Mouse (Mus musculus) limb, embryonic 12.5 days (tissue): ENCODE measurements around the gene Vwa8. TPM values are rescaled to one million over a fixed set of nuclear protein-coding genes. Genes with fewer than 3 reads are reported as not detected.
A peak's percentile ranks its signal among the peaks of the same experiment; 100 is the strongest.
"Not testable (repeated sequence)": the region's sequence is repeated elsewhere in the genome, so short reads cannot be mapped to it uniquely, and the experiment has no call there.

Experiments used
- ATAC-seq: fragments of 200-750 bp; cut with Nextera tagmentation; 2 replicates; pipeline ENCODE4 v1.8.0; 2017; ENCODE audit warnings: low read depth, moderate TSS enrichment; ENCODE audit not compliant: insufficient number of reproducible peaks, insufficient read depth, low FRiP score, low TSS enrichment
- H3K27ac ChIP-seq: fragments of 300-500 bp; sonication (generic); 2 replicates; pipeline ENCODE4 v1.5.1; 2016; ENCODE audit warnings: mild to moderate bottlenecking, moderate library complexity
- H3K27me3 ChIP-seq: fragments of 300-500 bp; sonication (generic); 2 replicates; pipeline ENCODE4 v1.6.1; 2016; ENCODE audit warnings: mild to moderate bottlenecking, moderate library complexity
- H3K36me3 ChIP-seq: fragments of 300-500 bp; sonication (generic); 2 replicates; pipeline ENCODE4 v1.6.1; 2016; ENCODE audit warnings: mild to moderate bottlenecking, moderate library complexity
- H3K4me1 ChIP-seq: fragments of 300-500 bp; sonication (generic); replicated peaks from 2 replicates; pipeline ENCODE4 v1.6.1; 2016
- H3K4me2 ChIP-seq: fragments of 300-500 bp; sonication (generic); 2 replicates; pipeline ENCODE4 v1.6.1; 2016; ENCODE audit warnings: mild to moderate bottlenecking, moderate library complexity
- H3K4me3 ChIP-seq: fragments of 300-500 bp; sonication (generic); replicated peaks from 2 replicates; pipeline ENCODE4 v1.5.1; 2016; ENCODE audit warnings: mild to moderate bottlenecking
- H3K9ac ChIP-seq: fragments of 300-500 bp; sonication (generic); replicated peaks from 2 replicates; pipeline ENCODE4 v1.6.1; 2016; ENCODE audit warnings: mild to moderate bottlenecking, moderate library complexity
- H3K9me3 ChIP-seq: fragments of 300-500 bp; sonication (generic); 2 replicates; pipeline ENCODE4 v1.6.1; 2016; ENCODE audit warnings: mild to moderate bottlenecking, moderate library complexity
- WGBS: fragments of 180-500 bp; shearing (Covaris S2); methylation state at CpG from one replicate; pipeline ENCODE4 v1.1.7; 2016; 5-methylcytosine and 5-hydroxymethylcytosine counted together
- polyA plus RNA-seq: library from polyadenylated mRNA; unstranded; fragments of >200 nt; fragmentation: Nextera tagmentation; extraction: Ambion mirVana; gene quantifications from 2 replicates; pipeline ENCODE4 v1.2.1, GENCODE M21; 2016

Vwa8 gene
- polyA plus RNA-seq, 1 experiment from 2014 or later: 11.7 TPM

DNA sequence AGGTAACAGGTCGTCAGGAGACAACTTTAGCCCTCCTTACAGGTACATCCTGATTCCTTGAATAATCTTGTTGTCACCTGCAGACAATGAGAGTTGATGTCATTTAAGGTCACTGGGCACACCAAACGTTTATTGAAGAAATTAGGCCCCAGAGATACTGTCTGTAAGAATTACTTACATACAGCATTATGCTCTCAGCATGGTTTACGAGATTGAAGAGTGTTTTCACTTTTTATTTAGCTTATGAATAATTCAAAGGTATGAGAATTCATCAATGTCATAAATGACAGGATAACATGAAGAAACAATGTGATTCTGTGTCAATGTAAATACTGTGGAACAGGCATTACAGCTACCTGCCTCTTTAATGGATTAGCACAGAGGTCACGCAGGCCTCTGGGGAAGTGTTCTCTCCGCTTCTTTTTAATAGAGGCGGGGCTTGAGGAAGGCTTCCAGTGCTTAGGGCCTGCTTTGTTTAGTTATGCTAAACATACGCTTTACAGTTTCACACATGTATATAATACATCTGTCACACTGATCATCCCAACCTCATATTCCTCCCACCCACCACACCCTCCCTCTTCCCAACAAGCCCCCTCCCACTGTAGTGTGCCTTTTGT, 37.2 kb downstream of the Vwa8 start:
- Histone ChIP-seq H3K9ac (no peak overlapping the region), H3K27me3 (no peaks in the 10 kb centered on the region), H3K9me3 (no peaks in the 10 kb centered on the region), H3K27ac (no peak overlapping the region), H3K4me2 (no peak overlapping the region), H3K4me1 (peaks cover 9% of the 10 kb centered on the region; the same call in 1 of the 2 replicates), H3K36me3 (no peaks in the 10 kb centered on the region), H3K4me3 (no peak overlapping the region)
- WGBS: 77% methylated on average over 7 of the region's 7 CpGs
- ATAC-seq: no peak

DNA sequence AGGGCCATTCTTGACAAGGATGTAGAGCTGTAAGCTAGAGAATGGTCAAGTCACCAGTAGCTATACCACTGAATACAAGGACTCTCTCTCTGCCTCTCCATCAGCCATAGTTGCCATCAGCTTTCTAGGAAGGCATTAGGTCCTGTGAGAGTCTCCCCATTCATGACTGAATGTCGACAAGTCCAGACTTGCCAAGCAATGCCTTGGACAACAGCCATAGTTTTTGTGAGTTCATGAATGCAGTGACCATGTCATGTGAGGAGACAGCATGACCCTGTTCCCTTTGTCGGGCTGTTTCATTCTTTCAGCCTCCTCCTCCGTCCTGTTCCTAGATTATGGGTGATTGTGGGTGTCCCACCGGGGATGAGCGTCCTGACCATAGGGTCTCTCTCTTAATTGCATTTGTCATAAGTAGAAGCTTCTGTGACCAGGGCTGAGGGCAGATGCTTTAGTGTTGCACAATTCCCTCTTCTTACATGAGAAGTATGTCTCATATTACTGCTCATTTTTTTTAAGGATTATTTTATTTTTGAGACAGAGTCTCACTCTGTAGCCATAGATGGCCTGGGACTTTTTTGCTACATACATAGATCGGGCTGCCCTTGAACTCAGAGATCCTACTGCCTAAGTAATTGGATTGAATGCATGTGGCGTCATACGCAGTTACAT, 37.8 kb downstream of the Vwa8 start:
- Histone ChIP-seq H3K27ac (no peak overlapping the region), H3K4me3 (no peak overlapping the region), H3K27me3 (no peaks in the 10 kb centered on the region), H3K9ac (no peak overlapping the region), H3K36me3 (no peaks in the 10 kb centered on the region), H3K9me3 (no peaks in the 10 kb centered on the region), H3K4me1 (peaks cover 9% of the 10 kb centered on the region; the same call in 1 of the 2 replicates), H3K4me2 (no peak overlapping the region)
- 94% methylated on average over 8 of the region's 8 CpGs for WGBS
- no peak for ATAC-seq

DNA sequence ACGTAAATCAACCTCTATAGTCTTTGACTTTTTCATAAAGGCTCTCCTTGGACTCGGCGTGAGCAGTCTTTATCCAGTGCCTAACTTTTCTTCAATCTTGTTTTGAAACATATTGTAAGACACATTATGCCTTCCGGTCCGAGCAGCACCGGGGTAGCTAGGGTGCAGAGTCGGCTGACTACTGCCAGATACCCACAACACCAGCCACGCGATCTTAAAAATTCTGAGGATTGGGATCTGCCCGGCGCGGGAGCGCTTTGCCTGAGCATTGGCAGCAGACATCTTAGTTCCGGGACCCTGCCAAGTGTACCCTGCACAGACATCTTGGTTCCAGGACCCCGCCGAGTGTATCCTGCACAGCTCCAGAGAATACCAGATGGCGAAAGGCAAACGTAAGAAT, 38.6 kb downstream of the Vwa8 start:
- H3K4me2 ChIP-seq, H3K9ac ChIP-seq, H3K27ac ChIP-seq, H3K9me3 ChIP-seq, H3K27me3 ChIP-seq, H3K4me1 ChIP-seq, ATAC-seq, H3K36me3 ChIP-seq, H3K4me3 ChIP-seq: not testable (repeated sequence)
- WGBS: 96% methylated on average over 16 of the region's 18 CpGs

DNA sequence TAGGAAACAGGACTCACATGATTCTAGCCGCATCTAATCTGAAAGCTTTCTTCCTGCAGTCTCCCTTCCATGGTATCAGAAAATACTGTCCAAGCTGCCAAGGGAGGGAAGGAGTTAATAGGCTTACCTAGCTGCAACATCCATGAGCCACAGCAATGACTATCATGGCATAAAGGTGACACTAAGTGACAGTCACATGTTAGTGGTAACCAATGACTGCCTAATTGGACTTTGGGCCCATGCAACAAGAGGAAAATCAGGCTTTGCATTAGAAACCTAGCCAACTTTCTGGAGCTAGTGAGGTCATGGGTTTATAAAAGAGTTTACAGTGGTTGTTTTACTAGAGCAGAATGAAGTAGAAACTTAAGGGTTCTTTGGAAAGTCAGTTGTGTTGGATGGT, 46.6 kb downstream of the Vwa8 start:
- no peaks in the 10 kb centered on the region for H3K9me3 ChIP-seq
- ATAC-seq: no peak
- no peak overlapping the region for H3K27ac ChIP-seq
- H3K4me3 ChIP-seq: no peak overlapping the region
- no peak overlapping the region for H3K9ac ChIP-seq
- no peaks in the 10 kb centered on the region for H3K36me3 ChIP-seq
- WGBS: 96% methylated on average over 1 of the region's 1 CpGs
- peaks cover 4% of the 10 kb centered on the region for H3K4me1 ChIP-seq
- no peaks in the 10 kb centered on the region for H3K27me3 ChIP-seq
- no peak overlapping the region for H3K4me2 ChIP-seq

DNA sequence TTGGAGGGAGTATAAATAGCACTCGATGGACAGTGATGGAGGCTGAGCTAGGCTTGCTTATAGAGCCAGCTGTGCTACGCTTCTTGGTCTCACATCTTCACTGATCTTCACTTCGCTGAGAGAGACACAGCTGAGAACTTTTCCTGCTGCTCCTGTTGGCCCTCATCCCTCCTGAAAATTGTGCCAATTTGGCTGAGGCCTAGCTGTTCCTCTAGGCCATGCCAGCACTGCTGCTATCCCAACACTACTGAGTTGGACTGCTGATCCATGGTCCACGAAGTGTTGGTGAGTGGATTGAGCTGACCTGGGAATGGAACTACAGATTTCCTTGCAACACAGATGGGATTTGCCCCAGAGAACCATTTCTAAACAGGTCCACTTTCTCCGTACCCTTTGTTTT, 47.4 kb downstream of the Vwa8 start:
- 94% methylated on average over 5 of the region's 5 CpGs for WGBS

DNA sequence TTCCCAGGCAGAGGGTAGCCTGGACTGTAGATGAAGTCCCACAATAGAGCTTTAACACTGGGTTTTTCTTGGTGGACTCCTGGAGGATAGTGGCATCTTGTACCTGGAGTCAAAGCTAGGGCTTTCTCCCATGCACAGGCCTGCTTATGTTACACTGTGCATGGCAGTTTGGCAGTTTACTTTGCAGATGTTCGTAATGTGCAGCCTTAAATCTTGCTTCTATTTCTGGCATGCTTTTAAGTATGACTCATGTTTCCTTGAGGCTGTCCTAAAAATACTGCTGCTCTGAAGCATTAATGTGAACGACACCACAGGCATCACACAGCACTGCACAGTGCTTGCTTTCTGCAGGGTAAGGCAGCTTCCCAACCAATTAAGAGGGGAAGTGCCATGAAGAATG, 51.9 kb downstream of the Vwa8 start:
- no peak overlapping the region for H3K4me2 ChIP-seq
- ATAC-seq: peak; percentile 63; the same call in 1 of the 2 replicates
- no peaks in the 10 kb centered on the region for H3K27me3 ChIP-seq
- H3K9ac ChIP-seq: no peak overlapping the region
- H3K4me1 ChIP-seq: peaks cover 14% of the 10 kb centered on the region
- H3K27ac ChIP-seq: 0 out of 2 replicates have a peak overlapping the region, but pooled peaks have one; percentile 51
- no peaks in the 10 kb centered on the region for H3K9me3 ChIP-seq
- 11% methylated on average over 2 of the region's 2 CpGs for WGBS
- H3K4me3 ChIP-seq: no peak overlapping the region
- H3K36me3 ChIP-seq: no peaks in the 10 kb centered on the region

More for the DNA sequence above, 47.4 kb downstream of the Vwa8 start:
- no peaks in the 10 kb centered on the region for H3K9me3 ChIP-seq
- no peak for ATAC-seq
- H3K4me1 ChIP-seq: peaks cover 11% of the 10 kb centered on the region
- H3K4me3 ChIP-seq: no peak overlapping the region
- no peak overlapping the region for H3K4me2 ChIP-seq
- no peak overlapping the region for H3K27ac ChIP-seq
- H3K36me3 ChIP-seq: no peaks in the 10 kb centered on the region
- no peak overlapping the region for H3K9ac ChIP-seq
- no peaks in the 10 kb centered on the region for H3K27me3 ChIP-seq

DNA sequence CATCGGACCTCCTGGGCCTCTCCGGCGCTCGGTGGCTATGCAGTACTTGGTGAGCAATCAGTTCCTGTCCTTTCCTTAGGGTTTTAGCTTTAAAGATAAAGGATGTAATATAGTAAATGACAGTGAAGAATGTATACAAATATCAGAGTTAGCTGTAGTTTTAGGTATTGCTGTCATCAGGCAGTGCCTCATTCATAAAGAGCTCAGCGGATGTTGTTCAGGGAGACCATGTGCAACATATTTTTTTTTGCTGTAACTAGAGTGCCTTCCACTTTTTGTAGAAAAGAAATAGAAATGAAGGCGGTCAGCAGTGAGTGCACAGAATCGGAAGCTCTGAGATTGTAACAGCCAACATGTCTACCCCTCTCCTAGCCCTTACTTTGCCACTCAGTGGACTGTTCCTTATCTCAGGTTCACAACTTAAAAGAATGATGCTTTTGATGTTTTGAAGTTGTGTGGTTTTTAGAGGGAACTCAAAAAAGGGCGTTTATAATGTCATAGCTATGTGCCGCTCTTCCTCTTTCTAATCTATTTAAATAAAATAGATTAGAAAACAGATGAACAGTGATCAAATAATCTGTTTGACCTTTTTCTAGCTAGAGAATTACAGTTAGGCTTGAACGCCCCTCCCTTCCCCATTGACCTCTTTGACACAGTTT, 59.5 kb downstream of the Vwa8 start:
- H3K9me3 ChIP-seq: no peaks in the 10 kb centered on the region
- WGBS: 93% methylated on average over 10 of the region's 10 CpGs
- no peaks in the 10 kb centered on the region for H3K27me3 ChIP-seq

DNA sequence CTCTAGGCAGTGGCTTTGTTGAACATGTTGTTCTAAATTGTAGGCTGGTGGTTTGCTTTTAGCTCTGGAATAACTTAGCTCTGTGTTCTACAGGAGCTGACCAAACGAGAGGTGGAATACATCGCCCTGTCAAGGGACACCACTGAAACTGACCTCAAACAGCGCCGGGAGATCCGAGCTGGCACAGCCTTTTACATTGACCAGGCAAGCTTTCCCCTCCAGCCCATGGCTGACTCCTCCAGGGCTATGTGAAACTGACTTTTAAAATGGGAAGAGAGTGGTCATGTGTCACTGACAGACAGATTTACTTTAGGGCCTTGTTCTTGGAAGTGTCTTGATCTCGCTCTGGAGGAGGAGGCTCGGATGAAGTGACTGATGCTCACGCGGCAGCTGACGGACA, 63.2 kb downstream of the Vwa8 start:
- Histone ChIP-seq H3K4me3 (no peak overlapping the region), H3K36me3 (no peaks in the 10 kb centered on the region), H3K27ac (peak overlapping the region; percentile 23; the same call in 1 of the 2 replicates), H3K4me1 (no peaks in the 10 kb centered on the region), H3K9me3 (no peaks in the 10 kb centered on the region), H3K4me2 (no peak overlapping the region), H3K27me3 (no peaks in the 10 kb centered on the region), H3K9ac (no peak overlapping the region)
- WGBS: 77% methylated on average over 10 of the region's 10 CpGs
- ATAC-seq: no peak

More for the DNA sequence above, 59.5 kb downstream of the Vwa8 start:
- Histone ChIP-seq H3K27ac (no peak overlapping the region), H3K4me3 (no peak overlapping the region), H3K4me1 (no peaks in the 10 kb centered on the region), H3K4me2 (no peak overlapping the region), H3K36me3 (no peaks in the 10 kb centered on the region), H3K9ac (no peak overlapping the region)
- ATAC-seq: no peak

DNA sequence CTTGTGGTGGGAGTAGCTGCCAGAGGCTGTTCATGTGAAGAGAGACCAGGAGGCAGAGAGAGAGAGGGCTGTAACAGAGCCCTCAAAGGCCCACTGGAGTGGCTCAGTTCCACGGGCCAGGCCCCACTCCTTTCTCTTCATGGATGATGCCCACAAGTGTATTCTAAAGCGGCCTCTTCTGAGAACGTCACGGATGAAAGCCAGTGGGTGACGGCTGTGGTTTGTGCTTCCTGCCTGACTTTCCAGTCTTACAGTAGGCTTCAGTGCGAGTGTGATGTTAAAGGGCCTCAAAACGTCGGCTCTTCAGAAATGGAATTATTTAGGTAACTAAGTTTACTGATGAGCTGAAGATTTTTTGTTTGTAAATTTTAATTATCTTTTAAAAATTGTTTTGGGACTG, 65.3 kb downstream of the Vwa8 start:
- H3K27me3 ChIP-seq: no peaks in the 10 kb centered on the region
- H3K36me3 ChIP-seq: no peaks in the 10 kb centered on the region
- H3K4me2 ChIP-seq: no peak overlapping the region
- no peak overlapping the region for H3K4me3 ChIP-seq
- H3K9me3 ChIP-seq: no peaks in the 10 kb centered on the region
- no peak for ATAC-seq
- no peak overlapping the region for H3K9ac ChIP-seq
- 90% methylated on average over 8 of the region's 8 CpGs for WGBS
- H3K27ac ChIP-seq: no peak overlapping the region
- no peaks in the 10 kb centered on the region for H3K4me1 ChIP-seq

DNA sequence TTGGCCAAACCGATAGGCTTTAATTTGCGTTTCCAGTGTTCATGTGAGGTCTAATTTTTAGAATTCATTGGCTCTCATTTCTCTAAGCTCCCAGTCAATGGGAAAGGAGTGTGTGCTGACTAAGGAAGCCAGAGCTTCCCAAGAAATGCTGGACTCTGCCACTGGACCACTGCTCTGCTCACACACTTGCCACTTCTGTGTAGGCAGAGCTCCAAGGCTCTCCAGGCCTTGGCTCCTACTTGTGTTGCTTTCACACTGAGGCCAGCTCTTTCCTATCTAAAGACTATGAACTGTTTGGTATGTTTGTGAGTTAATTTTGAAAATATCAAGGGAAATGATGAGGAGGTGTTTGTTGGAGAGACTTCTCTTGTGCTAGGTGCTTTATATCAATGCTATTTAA, 67.8 kb downstream of the Vwa8 start:
- no peak overlapping the region for H3K27ac ChIP-seq
- H3K27me3 ChIP-seq: no peaks in the 10 kb centered on the region
- WGBS: 93% methylated on average over 2 of the region's 2 CpGs
- H3K4me3 ChIP-seq: no peak overlapping the region
- no peaks in the 10 kb centered on the region for H3K4me1 ChIP-seq
- no peaks in the 10 kb centered on the region for H3K9me3 ChIP-seq
- H3K36me3 ChIP-seq: no peaks in the 10 kb centered on the region
- no peak for ATAC-seq
- H3K9ac ChIP-seq: no peak overlapping the region
- no peak overlapping the region for H3K4me2 ChIP-seq

DNA sequence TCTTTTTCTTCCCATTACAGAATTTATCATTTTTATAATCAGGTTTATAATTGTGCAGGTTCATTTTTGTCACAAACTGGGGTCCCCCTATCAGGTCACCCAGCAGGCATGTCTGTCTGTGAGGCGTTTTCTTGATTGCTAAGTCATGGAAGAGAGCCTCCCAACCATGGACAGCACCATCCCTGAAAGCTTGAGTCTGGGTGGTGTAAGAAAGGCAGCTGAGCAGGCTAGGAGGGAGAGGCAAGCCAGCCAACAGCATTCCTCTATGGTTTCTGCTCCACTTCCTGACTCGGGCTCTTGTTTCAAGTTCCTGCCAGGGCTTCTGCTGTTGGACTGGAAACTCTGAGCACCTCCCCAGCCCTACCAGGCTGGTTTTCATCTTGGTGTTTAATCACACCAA, 72.4 kb downstream of the Vwa8 start:
- H3K4me2 ChIP-seq: no peak overlapping the region
- no peak for ATAC-seq
- WGBS: 58% methylated on average over 2 of the region's 2 CpGs
- no peaks in the 10 kb centered on the region for H3K4me1 ChIP-seq
- H3K9ac ChIP-seq: no peak overlapping the region
- H3K27me3 ChIP-seq: no peaks in the 10 kb centered on the region
- H3K27ac ChIP-seq: no peak overlapping the region
- H3K4me3 ChIP-seq: no peak overlapping the region
- no peaks in the 10 kb centered on the region for H3K9me3 ChIP-seq
- H3K36me3 ChIP-seq: 0 out of 2 replicates have a peak, but pooled peaks cover 4% of the 10 kb centered on the region
